Mouse (Mus musculus) hindbrain, embryonic 14.5 days (tissue): ENCODE measurements around the gene Cyp19a1. TPM values are rescaled to one million over a fixed set of nuclear protein-coding genes. Genes with fewer than 3 reads are reported as not detected.

Experiments
- ATAC-seq: fragments of 200-750 bp; cut with Nextera tagmentation; 2 replicates; pipeline ENCODE4 v1.8.0; 2017; ENCODE audit warnings: moderate number of reproducible peaks, mild to moderate bottlenecking, moderate TSS enrichment, moderate library complexity; ENCODE audit not compliant: low FRiP score
- DNase-seq: peaks from one replicate; pipeline ENCODE4 v3.0.0-alpha.2; 2015; ENCODE audit warnings: low spot score
- H3K27ac ChIP-seq: fragments of 300-500 bp; sonication (generic); 2 replicates; pipeline ENCODE4 v1.5.1; 2014; ENCODE audit warnings: mild to moderate bottlenecking, moderate library complexity
- H3K27me3 ChIP-seq: fragments of 300-500 bp; sonication (generic); 2 replicates; pipeline ENCODE4 v1.6.1; 2014; ENCODE audit warnings: mild to moderate bottlenecking, low read length, mixed read lengths; ENCODE audit not compliant: control insufficient read depth, insufficient read depth
- H3K36me3 ChIP-seq: fragments of 300-500 bp; sonication (generic); replicated peaks from 2 replicates; pipeline ENCODE4 v1.6.1; 2014; ENCODE audit not compliant: control insufficient read depth, insufficient read depth
- H3K4me1 ChIP-seq: fragments of 300-500 bp; sonication (generic); replicated peaks from 2 replicates; pipeline ENCODE4 v1.6.1; 2014; ENCODE audit warnings: antibody characterized with exemption, low read length, mixed read lengths; ENCODE audit not compliant: control insufficient read depth, insufficient read depth
- H3K4me2 ChIP-seq: fragments of 300-500 bp; sonication (generic); replicated peaks from 2 replicates; pipeline ENCODE4 v1.6.1; 2014; ENCODE audit warnings: mild to moderate bottlenecking, moderate library complexity
- H3K4me3 ChIP-seq: fragments of 300-500 bp; sonication (generic); replicated peaks from 2 replicates; pipeline ENCODE4 v1.5.1; 2014; ENCODE audit warnings: mild to moderate bottlenecking, low read length
- H3K9ac ChIP-seq: fragments of 300-500 bp; sonication (generic); 2 replicates; pipeline ENCODE4 v1.6.1; 2014
- H3K9me3 ChIP-seq: fragments of 300-500 bp; sonication (generic); 2 replicates; pipeline ENCODE4 v1.6.1; 2016; ENCODE audit warnings: low read length; ENCODE audit not compliant: control insufficient read depth
- WGBS: fragments of 180-500 bp; shearing (Covaris S2); extraction: QIAGEN DNeasy Blood & Tissue Kit; methylation state at CpG from one replicate; pipeline ENCODE4 v1.1.7; 2014; 5-methylcytosine and 5-hydroxymethylcytosine counted together
- polyA plus RNA-seq: library from polyadenylated mRNA; unstranded; fragments of >200 nt; fragmentation: Nextera tagmentation; extraction: Ambion mirVana; gene quantifications from 2 replicates; pipeline ENCODE4 v1.2.1, GENCODE M21; 2014

Gene Cyp19a1
- 0.12 TPM in 1 of 2 replicates, not detected in the other for polyA plus RNA-seq

DNA sequence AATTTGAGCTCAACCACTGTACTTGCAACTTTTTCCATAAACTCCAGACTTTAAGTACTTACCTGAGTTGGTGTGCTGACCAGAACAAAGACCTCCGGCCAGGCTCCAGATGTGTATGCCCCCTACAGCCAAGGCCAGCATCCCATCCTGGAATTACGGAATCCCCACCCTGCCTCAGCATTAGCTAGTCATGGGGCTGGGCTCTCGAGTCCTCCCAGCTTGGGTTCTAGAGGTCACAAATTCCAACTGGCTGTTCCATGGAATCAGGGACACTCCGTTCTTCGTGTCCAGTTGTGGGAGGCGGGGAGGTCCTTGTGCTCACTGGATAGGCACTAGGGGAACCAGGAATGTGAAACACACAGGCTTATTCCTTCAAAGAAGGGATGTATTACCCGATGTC is at the start of gene Cyp19a1:
Gene Cyp19a1 (minus strand): TSS at position 101 of the 400 bp plus-strand sequence.
- H3K27ac ChIP-seq: no peak within 1 kb of the TSS

DNA sequence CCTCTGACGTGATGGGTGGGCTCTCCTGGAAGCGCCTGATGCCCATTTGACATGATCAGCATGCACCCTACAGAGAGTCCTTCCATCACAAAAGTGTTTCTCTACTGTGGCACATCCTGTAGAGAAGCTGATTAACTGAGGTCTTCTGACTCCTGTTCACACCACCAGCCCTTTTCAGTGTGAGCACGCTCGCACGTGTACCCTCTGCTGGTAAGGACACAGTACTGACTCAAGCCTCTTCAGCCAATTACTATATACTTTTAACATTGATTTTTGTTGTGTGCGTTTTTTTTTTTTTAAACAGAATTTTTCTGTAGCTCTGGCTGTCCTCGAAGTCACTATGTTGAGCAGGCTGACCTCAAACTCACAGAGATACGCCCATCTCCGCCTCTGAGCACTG is 48.5 kb upstream of the Cyp19a1 start:
- no peaks in the 10 kb centered on the region for H3K36me3 ChIP-seq
- no peaks in the 10 kb centered on the region for H3K9me3 ChIP-seq
- no peak for ATAC-seq
- no peak overlapping the region for H3K4me2 ChIP-seq
- H3K4me3 ChIP-seq: no peak overlapping the region
- H3K27me3 ChIP-seq: no peaks in the 10 kb centered on the region
- no peak overlapping the region for H3K9ac ChIP-seq
- DNase-seq: no peak
- no peak overlapping the region for H3K27ac ChIP-seq
- H3K4me1 ChIP-seq: no peaks in the 10 kb centered on the region
- 77% methylated on average over 9 of the region's 9 CpGs for WGBS

More for the DNA sequence above, at the start of gene Cyp19a1:
- no peak within 1 kb of the TSS for H3K4me3 ChIP-seq
- ATAC-seq: no peak
- no peaks in the 10 kb centered on the region for H3K27me3 ChIP-seq
- H3K36me3 ChIP-seq: no peaks in the 10 kb centered on the region
- no peak within 1 kb of the TSS for H3K9ac ChIP-seq
- no peaks in the 10 kb centered on the region for H3K4me1 ChIP-seq
- H3K9me3 ChIP-seq: no peaks in the 10 kb centered on the region
- 90% methylated on average over 7 of the region's 7 CpGs for WGBS
- DNase-seq: no peak
- no peak within 1 kb of the TSS for H3K4me2 ChIP-seq

DNA sequence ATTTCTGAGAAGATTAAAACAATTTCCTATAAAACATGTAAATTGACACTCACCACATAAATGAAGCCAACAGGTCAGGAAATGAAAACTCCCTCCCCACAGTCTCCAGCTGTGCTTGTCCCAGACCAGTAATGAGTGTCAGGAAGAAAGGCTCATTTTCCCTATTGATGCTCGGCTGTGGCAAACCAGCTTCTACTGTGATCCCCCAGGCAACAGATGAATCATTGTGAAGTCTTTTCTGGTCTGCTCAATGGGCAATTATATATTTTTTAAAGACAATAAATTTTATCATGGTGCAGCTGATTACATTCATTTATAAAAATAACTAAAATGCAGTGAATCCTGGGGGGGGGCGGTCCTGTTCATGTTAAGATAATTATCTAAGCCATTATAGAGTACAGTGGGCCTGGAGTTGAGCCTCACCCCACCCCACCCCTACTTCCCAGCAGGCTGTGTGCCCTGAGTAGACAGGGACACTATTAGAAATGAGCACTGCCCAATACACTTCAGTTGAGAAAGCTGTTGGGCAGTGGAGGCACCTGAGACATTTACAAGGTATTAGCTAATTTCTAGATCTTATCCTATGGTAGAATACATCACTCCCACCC is 40.9 kb upstream of the Cyp19a1 start:
- no peak for ATAC-seq
- Histone ChIP-seq H3K27me3 (no peaks in the 10 kb centered on the region), H3K9me3 (no peaks in the 10 kb centered on the region), H3K36me3 (no peaks in the 10 kb centered on the region), H3K9ac (no peak overlapping the region), H3K4me2 (no peak overlapping the region), H3K4me3 (no peak overlapping the region), H3K27ac (no peak overlapping the region), H3K4me1 (no peaks in the 10 kb centered on the region)
- DNase-seq: no peak
- 42% methylated on average over 2 of the region's 2 CpGs for WGBS

DNA sequence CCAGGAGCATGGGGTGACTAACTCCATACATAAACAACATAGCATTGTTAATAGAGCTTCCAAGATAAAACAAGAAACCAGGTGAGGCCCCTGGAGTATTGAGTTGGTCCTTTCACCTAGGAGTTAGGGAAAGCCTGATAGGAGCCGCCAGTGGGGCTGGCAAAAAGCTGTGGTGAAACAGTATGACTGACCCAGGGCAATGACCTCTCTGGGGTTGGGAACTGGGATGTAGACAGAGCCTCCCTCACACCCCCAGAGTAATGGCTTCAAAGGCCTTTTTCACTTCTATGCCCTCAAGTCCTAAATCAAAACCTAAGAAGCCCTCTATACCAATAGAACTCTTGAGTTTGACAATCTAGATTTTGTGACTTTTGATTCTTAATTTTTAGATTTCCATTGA is 40.3 kb upstream of the Cyp19a1 start:
- no peak overlapping the region for H3K4me2 ChIP-seq
- ATAC-seq (no peak), DNase-seq (no peak)
- no peaks in the 10 kb centered on the region for H3K27me3 ChIP-seq
- no peak overlapping the region for H3K9ac ChIP-seq
- H3K36me3 ChIP-seq: no peaks in the 10 kb centered on the region
- no peak overlapping the region for H3K4me3 ChIP-seq
- H3K4me1 ChIP-seq: no peaks in the 10 kb centered on the region
- H3K27ac ChIP-seq: no peak overlapping the region
- H3K9me3 ChIP-seq: no peaks in the 10 kb centered on the region
- 67% methylated on average over 1 of the region's 1 CpGs for WGBS

DNA sequence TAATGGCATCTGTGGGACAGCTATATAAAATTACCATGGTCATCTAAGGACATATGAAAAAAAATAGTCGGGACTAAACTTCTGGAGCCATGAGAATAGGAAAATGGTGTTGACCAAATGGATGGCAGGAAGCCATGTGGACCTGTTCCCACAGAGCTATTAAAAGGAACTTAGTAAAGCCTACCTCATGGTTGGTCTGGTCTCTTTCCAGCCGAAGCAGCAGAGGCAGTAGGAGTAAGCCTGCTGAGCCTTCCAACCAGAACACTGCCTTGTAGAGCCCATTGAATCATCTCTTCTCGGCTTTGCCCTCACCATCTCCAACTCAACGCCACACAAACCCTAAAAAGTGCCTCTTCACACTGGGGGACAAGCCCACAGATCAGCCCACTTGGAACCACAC is 33.3 kb upstream of the Cyp19a1 start:
- Histone ChIP-seq H3K9ac (no peak overlapping the region), H3K4me1 (no peaks in the 10 kb centered on the region), H3K9me3 (no peaks in the 10 kb centered on the region), H3K4me3 (no peak overlapping the region), H3K27me3 (no peaks in the 10 kb centered on the region), H3K36me3 (no peaks in the 10 kb centered on the region), H3K27ac (no peak overlapping the region), H3K4me2 (no peak overlapping the region)
- no peak for DNase-seq
- no peak for ATAC-seq
- 82% methylated on average over 4 of the region's 4 CpGs for WGBS

DNA sequence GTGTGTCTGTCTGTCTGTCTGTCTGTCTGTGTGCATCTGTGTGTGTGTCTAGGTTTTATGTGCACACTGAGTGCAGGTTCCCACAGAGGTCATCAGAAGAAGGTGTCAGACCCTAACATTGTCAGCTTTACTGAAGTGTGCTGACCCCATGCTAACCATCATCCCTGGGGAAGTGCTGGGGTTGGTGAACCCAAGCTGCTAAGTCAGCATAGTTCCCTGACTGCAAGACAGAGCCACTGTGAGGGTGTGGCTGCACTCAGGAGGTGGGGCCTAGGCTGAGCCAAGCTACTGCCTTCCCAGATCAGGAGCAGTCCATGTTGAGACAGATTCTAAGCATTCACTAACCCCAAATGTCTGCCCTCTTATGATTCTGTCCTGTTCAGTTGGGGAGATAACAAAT is 31.9 kb upstream of the Cyp19a1 start:
- Histone ChIP-seq H3K9me3 (no peaks in the 10 kb centered on the region), H3K9ac (no peak overlapping the region), H3K27ac (no peak overlapping the region), H3K4me1 (no peaks in the 10 kb centered on the region), H3K4me3 (no peak overlapping the region), H3K4me2 (no peak overlapping the region), H3K36me3 (no peaks in the 10 kb centered on the region), H3K27me3 (no peaks in the 10 kb centered on the region)
- DNase-seq (no peak), ATAC-seq (no peak)

DNA sequence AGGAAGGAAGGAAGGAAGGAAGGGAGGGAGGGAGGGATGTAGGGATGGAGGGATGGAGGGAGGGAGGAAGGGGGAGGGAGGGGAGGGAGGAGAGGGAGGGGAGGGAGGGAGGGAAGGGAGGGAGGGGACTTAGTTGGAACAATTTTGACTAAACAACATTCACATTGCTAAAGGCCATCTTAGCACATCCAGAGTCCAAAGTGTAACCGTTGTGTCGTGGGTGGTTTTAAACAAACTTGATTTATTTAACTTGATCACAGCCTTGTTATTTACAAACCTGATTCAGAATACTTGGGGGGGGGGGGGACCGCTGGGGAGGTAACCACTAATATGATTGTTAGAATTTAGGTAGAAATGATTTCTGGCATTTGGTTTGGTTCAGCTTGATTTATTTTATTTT is 31.5 kb upstream of the Cyp19a1 start:
- no peaks in the 10 kb centered on the region for H3K9me3 ChIP-seq
- H3K4me1 ChIP-seq: no peaks in the 10 kb centered on the region
- no peak overlapping the region for H3K4me3 ChIP-seq
- WGBS: 80% methylated on average over 3 of the region's 3 CpGs
- no peaks in the 10 kb centered on the region for H3K27me3 ChIP-seq
- no peak overlapping the region for H3K9ac ChIP-seq
- H3K36me3 ChIP-seq: no peaks in the 10 kb centered on the region
- no peak overlapping the region for H3K4me2 ChIP-seq
- DNase-seq: no peak
- ATAC-seq: no peak
- no peak overlapping the region for H3K27ac ChIP-seq

DNA sequence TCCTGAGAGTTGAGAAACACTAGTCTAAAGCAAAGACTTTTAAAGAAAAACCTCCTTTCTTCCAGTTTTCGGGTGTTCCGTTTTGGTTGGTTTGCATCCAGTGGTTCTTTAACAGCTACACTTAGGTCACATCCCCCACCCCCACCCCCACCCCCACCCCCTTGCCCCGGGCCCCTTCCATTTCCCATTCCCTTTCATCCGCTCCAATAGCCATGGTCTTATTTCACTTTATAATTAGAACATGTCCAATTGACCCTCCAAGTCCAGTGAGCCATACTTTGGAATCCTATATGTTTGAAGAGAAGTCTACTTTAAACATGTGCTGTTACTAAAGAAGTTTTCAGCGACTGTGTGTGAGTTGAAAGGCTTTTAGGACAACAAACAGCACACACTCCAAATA is 19.9 kb upstream of the Cyp19a1 start:
- WGBS: 62% methylated on average over 5 of the region's 5 CpGs

DNA sequence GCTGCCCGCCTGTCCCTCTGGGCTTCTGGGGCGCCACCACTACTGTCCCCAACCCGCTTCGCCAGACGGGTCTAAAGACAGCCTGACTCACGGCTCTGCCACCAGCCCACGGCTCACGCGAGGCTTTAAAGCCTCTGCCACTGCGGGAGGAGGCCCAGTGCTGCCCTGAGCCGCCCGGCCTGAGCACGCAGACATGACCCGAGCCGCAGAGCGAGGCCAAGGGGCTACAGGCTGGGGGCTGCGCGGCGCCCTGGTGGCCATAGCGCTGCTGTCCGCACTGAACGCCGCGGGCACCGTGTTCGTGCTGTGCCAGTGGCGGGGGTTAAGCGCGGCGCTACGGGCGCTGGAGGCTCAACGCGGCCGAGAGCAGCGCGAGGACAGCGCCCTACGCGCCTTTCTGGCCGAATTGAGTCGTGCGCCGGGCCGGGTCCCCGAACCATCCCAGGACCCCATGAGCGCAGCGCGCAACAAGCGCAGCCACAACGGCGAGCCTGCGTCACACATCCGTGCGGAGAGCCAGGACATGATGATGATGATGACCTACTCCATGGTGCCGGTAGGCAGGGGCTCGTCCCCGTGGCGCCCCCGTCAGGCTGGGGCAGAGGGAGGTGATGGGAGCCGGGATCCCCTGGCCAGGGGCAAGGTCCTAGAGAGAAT is 18.5 kb upstream of the Cyp19a1 start, which contains the start of gene Gldn:
Gene Gldn (plus strand): TSS at position 156 of the 657 bp plus-strand sequence.
- Histone ChIP-seq H3K27ac (no peak within 1 kb of the TSS), H3K4me2 (peak within 1 kb of the TSS; percentile 97), H3K9me3 (no peaks in the 10 kb centered on the region), H3K36me3 (no peaks in the 10 kb centered on the region), H3K4me3 (peak within 1 kb of the TSS; percentile 46), H3K27me3 (peaks cover 18% of the 10 kb centered on the region), H3K4me1 (peaks cover 7% of the 10 kb centered on the region; the same call in 1 of the 2 replicates), H3K9ac (peak within 1 kb of the TSS; percentile 65)
- DNase-seq (no peak), ATAC-seq (peak; percentile 43; the same call in 1 of the 2 replicates)
- WGBS: 2% methylated on average over 61 of the region's 61 CpGs

More for the DNA sequence above, 19.9 kb upstream of the Cyp19a1 start:
- H3K4me1 ChIP-seq: peaks cover 7% of the 10 kb centered on the region; the same call in 1 of the 2 replicates
- no peak overlapping the region for H3K9ac ChIP-seq
- no peaks in the 10 kb centered on the region for H3K36me3 ChIP-seq
- H3K27me3 ChIP-seq: peaks cover 18% of the 10 kb centered on the region
- H3K4me3 ChIP-seq: no peak overlapping the region
- no peak overlapping the region for H3K27ac ChIP-seq
- ATAC-seq: no peak
- no peak for DNase-seq
- H3K4me2 ChIP-seq: no peak overlapping the region
- H3K9me3 ChIP-seq: no peaks in the 10 kb centered on the region
